Mouse (Mus musculus): Measurements from ENCODE around the gene Dlst. TPM values are rescaled to one million over a fixed set of nuclear protein-coding genes. Genes with fewer than 3 reads are reported as not detected.
"Not testable (repeated sequence)": the region's sequence is repeated elsewhere in the genome, so short reads cannot be mapped to it uniquely, and the experiment has no call there.

The Dlst gene
- total RNA-seq, 2 experiments from 2014 or later = 248 to 258 TPM

GRCm38 (mm10) chr12:85113337-85113736, 2.7 kb downstream of the Dlst start:
- DNase-seq (ENCODE audit: low spot score in 2 of 2) = no peak

DNA sequence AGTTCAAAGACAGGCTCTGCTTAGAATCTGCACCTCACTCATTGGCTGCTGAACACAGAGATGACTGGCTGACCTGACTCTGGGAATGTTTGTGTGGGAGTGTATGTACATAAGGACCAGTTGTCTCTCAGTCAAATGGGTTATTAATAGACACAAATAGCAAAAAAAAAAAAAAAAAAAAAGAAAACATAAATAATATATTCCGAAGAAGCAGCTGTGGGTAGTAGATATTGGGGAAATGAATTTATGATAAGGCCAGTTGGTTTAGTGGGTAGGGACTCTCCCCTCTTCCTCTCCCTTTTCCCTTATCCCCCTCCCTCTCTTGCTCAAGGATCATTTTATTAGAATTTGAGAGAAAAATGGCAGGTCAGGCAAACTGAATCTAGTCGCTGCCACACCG, 3.3 kb downstream of the Dlst start:
- DNase-seq (ENCODE audit: low spot score in 2 of 2) = no peak

- DNase-seq (ENCODE audit: low spot score in 2 of 2) = no peak
Observed at GRCm38 (mm10) chr12:85115678-85116077, 5.0 kb downstream of the Dlst start.

DNA sequence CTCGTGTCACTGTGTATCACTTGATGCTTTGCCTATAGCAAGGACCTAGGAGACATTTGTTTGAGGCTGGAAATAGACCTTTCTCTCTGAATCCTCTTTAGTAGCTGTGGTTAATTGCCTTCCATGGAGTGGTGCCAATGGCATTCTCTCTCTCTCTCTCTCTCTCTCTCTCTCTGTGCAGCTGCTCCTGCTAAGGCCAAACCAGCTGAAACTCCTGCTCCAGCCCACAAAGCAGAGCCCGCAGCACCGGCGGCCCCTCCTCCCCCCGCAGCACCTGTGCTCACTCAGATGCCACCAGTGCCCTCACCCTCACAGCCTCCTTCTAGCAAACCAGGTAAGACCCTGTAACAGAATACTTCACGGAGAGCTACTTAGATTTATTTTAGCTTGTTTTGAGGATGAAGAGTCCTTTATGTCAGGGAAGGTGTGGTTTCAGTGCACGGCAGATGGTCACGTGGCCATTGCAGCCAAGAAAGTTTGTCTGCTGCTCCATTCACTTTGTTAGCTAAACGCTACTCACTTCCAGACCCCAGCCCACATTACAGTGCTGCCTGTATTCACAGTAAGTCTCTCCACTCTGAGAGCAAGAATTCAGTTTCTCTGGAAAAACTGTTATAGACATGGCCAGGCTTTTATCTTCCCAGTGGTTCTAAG, 11.3 kb downstream of the Dlst start:
- DNase-seq (ENCODE audit: low spot score in 2 of 2) = no peak

- no peak for DNase-seq (ENCODE audit: low spot score in 2 of 2)
Observed at GRCm38 (mm10) chr12:85123108-85123530, 12.5 kb downstream of the Dlst start.

DNA sequence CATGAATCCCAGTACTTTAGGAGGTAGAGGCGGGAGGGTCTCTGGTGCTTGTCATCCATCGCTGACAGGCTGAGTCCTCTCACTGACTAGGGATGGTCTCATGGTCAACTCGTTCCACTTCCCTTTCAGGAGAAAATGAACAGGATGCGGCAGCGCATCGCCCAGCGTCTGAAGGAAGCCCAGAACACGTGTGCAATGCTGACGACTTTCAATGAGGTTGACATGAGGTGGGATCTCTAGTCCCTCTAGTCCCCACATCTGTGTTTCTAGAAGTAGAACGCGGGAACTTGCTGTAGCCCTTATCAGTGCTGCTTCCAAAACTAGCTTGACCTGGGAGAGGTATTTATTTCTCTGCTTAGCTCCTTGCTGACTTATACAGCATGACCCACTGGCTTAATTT, 13.0 kb downstream of the Dlst start:
- DNase-seq (ENCODE audit: low spot score in 2 of 2) = no peak

GRCm38 (mm10) chr12:85124751-85125150, 14.1 kb downstream of the Dlst start:
- no peak for DNase-seq (ENCODE audit: low spot score in 2 of 2)

GRCm38 (mm10) chr12:85126986-85127603, 16.5 kb downstream of the Dlst start:
- no peak for DNase-seq (ENCODE audit: low spot score in 2 of 2)

DNA sequence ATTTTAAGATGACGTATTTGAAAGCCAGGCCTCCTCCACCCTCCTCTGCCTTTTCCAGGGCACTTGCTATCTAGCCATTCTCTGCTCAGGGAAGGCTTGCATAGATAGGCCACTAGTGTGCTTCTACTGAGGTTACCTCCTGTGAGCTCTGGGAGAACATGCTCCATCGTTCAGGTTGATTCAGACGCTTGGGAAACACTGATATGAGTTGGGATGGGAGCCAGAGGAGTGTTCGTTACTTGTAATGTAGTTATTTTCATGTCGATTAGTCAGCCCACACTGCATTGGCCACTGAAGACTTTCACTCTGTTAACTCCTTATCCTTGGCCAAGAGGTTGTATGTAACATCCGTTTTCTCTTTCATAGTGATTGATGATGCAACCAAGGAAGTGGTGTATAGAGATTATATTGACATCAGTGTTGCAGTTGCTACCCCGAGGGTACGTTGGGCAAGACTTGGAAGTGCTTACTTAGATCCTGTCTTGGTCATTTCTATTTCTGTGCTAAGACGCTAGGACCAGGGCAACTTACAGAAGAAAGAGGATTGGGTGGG, 18.9 kb downstream of the Dlst start:
- no peak for DNase-seq (ENCODE audit: low spot score in 2 of 2)

DNA sequence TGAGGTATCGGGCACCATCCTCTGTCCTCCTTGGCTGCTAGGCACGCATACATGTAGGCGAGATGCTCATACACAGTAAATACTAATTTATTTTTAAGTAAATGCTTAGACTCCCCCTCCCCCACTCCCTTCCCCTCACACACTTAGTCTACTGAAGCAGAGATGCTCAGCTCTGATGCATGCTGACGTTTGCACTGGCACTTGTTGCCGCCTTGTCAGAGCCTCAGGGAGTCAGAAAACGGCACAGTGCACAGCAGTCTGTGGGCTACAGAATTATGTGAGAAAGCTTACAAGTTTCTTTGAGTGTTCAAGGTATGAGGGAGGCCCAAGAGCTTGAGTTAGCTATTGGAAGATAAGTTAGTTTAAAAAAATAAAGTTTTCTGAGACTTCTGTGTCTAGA, 20.7 kb downstream of the Dlst start:
- DNase-seq (ENCODE audit: low spot score in 2 of 2) = no peak

- no peak for DNase-seq (ENCODE audit: low spot score in 2 of 2)
Observed at GRCm38 (mm10) chr12:85134043-85134794, 23.6 kb downstream of the Dlst start.

DNA sequence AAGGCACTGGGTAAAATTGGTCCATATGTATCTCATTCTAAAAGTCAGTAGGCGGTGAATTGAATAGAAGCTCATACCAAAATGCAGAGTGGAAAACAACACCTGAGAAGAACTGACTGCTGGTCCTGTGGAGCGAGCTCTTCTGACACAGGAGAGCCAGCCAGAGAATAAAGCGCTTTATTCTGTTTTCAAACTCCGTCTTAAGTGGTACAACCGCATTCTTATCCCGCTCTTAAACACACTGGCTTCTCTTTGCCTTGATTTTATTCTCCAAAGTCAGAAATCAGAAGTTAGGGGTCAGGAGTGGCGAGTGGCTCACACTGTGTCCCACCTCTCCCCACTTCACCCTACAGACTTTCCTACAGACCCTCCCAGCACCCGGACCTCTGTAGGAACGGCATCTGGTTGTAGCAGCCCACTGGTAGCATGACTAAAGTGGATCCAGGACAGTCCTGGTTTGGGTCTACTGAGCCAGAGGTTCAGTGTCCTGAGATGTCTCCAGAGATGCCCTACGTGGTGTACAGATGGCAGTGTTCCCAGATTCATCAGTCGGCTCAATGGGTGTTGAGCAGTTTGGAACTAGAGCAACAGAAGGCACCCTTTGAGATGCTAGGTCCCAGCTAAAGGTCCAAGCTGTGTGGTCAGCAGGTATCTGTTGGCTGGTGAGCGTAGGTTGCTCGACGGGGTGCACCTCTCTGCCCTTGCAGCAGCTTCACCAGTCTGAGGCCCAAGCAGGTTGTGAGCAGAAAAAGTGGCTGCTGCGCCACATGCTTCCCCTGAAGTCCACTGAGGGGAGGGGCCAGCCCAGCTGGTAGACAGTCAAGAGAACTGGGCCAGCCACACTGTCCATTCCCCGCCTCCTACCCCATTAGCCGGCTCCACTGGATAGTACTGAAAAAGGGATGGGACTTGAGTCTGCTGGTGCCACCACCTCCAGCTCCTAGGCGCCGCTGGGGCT, 25.2 kb downstream of the Dlst start:
- no peak for DNase-seq (ENCODE audit: low spot score in 2 of 2)

DNA sequence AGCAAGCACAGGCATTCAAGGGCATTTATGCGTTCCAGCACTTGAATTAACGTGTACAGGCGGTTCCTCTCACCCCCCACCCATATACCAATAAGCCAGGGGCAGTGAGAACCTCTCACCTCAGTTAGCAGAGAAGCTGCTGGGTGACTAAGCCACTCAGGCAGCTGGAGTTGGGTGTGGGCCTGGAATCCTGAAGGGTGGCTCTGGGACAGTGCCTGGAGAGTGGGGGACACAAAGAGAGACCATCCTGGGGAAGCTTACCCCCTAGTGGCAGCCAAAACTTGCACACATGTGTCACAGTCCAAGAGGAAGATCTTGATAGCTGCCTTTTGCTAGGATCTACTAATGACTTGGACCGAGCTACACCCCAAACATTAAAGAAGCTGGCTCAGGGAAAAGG, 26.0 kb downstream of the Dlst start:
- no peak for DNase-seq (ENCODE audit: low spot score in 2 of 2)

DNA sequence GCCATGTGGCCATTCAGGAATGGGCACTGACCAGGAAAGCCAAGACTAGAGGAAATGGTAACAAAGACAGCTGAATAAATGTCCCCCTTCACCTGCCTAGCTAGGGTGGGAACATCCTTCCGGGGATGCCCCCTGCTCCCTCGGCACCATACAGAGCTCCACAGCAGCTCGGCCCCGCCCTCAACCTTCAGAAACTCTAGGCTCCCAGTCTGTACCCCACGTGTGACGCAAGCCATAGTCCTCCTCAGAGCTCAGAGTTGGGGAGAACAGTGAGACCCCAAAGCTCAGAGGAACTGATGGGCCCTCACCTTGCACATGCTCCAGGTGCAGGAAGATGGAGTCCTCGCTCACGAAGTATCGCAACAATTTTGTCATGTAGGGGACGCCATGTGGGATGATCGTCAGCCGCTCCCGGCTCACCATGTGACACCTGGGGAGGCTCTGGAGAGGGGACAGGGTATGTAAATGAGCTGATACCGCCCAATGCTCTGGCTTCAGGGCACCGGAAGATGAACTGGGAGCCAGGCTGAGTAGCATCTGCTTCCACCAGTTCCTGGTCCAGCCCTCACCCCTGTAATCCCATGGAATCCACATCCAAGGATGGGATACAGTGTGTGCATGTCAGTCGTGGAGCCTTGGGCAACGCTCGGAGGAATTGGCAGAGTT, 29.5 kb downstream of the Dlst start:
- DNase-seq (ENCODE audit: low spot score in 2 of 2) = no peak

GRCm38 (mm10) chr12:85141096-85141495, 30.5 kb downstream of the Dlst start:
- DNase-seq (ENCODE audit: low spot score in 2 of 2) = no peak

GRCm38 (mm10) chr12:85142803-85143202, 32.2 kb downstream of the Dlst start:
- peak; percentile 72 to 88 for DNase-seq (ENCODE audit: low spot score in 2 of 2)

GRCm38 (mm10) chr12:85144276-85144675, 33.6 kb downstream of the Dlst start:
- DNase-seq (ENCODE audit: low spot score in 2 of 2) = not testable (repeated sequence)

- DNase-seq (ENCODE audit: low spot score in 2 of 2) = no peak
Observed at GRCm38 (mm10) chr12:85144821-85145220, 34.2 kb downstream of the Dlst start.

- DNase-seq (ENCODE audit: low spot score in 2 of 2) = peak; percentile 64 to 82
Observed at GRCm38 (mm10) chr12:85145630-85146029, 35.0 kb downstream of the Dlst start.

- no peak for DNase-seq (ENCODE audit: low spot score in 2 of 2)
Observed at GRCm38 (mm10) chr12:85146355-85146754, 35.7 kb downstream of the Dlst start.

Data from gastrocnemius, postnatal 4 days (tissue).